Mouse (Mus musculus) midbrain, embryonic 13.5 days (tissue): ENCODE results near the gene Alk. TPM values are rescaled to one million over a fixed set of nuclear protein-coding genes. Genes with fewer than 3 reads are reported as not detected.

Source experiments
- ATAC-seq: fragments of 200-750 bp; cut with Nextera tagmentation; 2 replicates; pipeline ENCODE4 v1.8.0; 2017; ENCODE audit warnings: mild to moderate bottlenecking, moderate TSS enrichment, moderate library complexity
- H3K27ac ChIP-seq: fragments of 300-500 bp; sonication (generic); 2 replicates; pipeline ENCODE4 v1.5.1; 2015; ENCODE audit warnings: inconsistent platforms, mild to moderate bottlenecking, moderate library complexity
- H3K27me3 ChIP-seq: fragments of 300-500 bp; sonication (generic); 2 replicates; pipeline ENCODE4 v1.6.1; 2015; ENCODE audit warnings: mild to moderate bottlenecking, inconsistent platforms
- H3K36me3 ChIP-seq: fragments of 300-500 bp; sonication (generic); 2 replicates; pipeline ENCODE4 v1.6.1; 2015; ENCODE audit warnings: mild to moderate bottlenecking, inconsistent platforms
- H3K4me1 ChIP-seq: fragments of 300-500 bp; sonication (generic); replicated peaks from 2 replicates; pipeline ENCODE4 v1.6.1; 2015; ENCODE audit warnings: inconsistent platforms
- H3K4me2 ChIP-seq: fragments of 300-500 bp; sonication (generic); replicated peaks from 2 replicates; pipeline ENCODE4 v1.6.1; 2015; ENCODE audit warnings: moderate library complexity, mild to moderate bottlenecking, inconsistent platforms
- H3K4me3 ChIP-seq: fragments of 300-500 bp; sonication (generic); replicated peaks from 2 replicates; pipeline ENCODE4 v1.5.1; 2015; ENCODE audit warnings: mild to moderate bottlenecking, inconsistent platforms
- H3K9ac ChIP-seq: fragments of 300-500 bp; sonication (generic); replicated peaks from 2 replicates; pipeline ENCODE4 v1.6.1; 2015; ENCODE audit warnings: mild to moderate bottlenecking, inconsistent platforms
- H3K9me3 ChIP-seq: fragments of 300-500 bp; sonication (generic); 2 replicates; pipeline ENCODE4 v1.6.1; 2016; ENCODE audit warnings: mild to moderate bottlenecking, inconsistent platforms
- WGBS: fragments of 180-500 bp; shearing (Covaris S2); methylation state at CpG from one replicate; pipeline ENCODE4 v1.1.7; 2015; 5-methylcytosine and 5-hydroxymethylcytosine counted together
- polyA plus RNA-seq: library from polyadenylated mRNA; unstranded; fragments of >200 nt; fragmentation: Nextera tagmentation; extraction: Ambion mirVana; gene quantifications from 2 replicates; pipeline ENCODE4 v1.2.1, GENCODE M21; 2015

Alk gene
- polyA plus RNA-seq, 1 experiment from 2014 or later = 2.9 TPM

- Histone ChIP-seq H3K4me3 (no peak overlapping the region), H3K9ac (no peak overlapping the region), H3K9me3 (no peaks in the 10 kb centered on the region), H3K36me3 (no peaks in the 10 kb centered on the region), H3K27me3 (no peaks in the 10 kb centered on the region), H3K27ac (no peak overlapping the region), H3K4me2 (no peak overlapping the region), H3K4me1 (no peaks in the 10 kb centered on the region)
- ATAC-seq = no peak
- 81% methylated on average over 9 of the region's 9 CpGs for WGBS
These were observed 25.1 kb downstream of the Alk start for GRCm38 (mm10) chr17:72579321-72579720.

- ATAC-seq = no peak
- Histone ChIP-seq H3K9ac (no peak overlapping the region), H3K27ac (no peak overlapping the region), H3K27me3 (no peaks in the 10 kb centered on the region), H3K4me2 (no peak overlapping the region), H3K4me1 (peaks cover 13% of the 10 kb centered on the region), H3K36me3 (no peaks in the 10 kb centered on the region), H3K9me3 (no peaks in the 10 kb centered on the region), H3K4me3 (no peak overlapping the region)
- WGBS = 67% methylated on average over 2 of the region's 2 CpGs
These were observed 33.0 kb downstream of the Alk start for GRCm38 (mm10) chr17:72571379-72571778.

GRCm38 (mm10) chr17:72569491-72569890 is 34.9 kb downstream of the Alk start:
- H3K9me3 ChIP-seq = no peaks in the 10 kb centered on the region
- no peaks in the 10 kb centered on the region for H3K36me3 ChIP-seq
- peak overlapping the region; percentile 33; the same call in 1 of the 2 replicates for H3K4me2 ChIP-seq
- WGBS = 49% methylated on average over 10 of the region's 10 CpGs
- H3K9ac ChIP-seq = no peak overlapping the region
- H3K27ac ChIP-seq = 0 out of 2 replicates have a peak overlapping the region, but pooled peaks have one; percentile 12
- peak; percentile 63 for ATAC-seq
- no peaks in the 10 kb centered on the region for H3K27me3 ChIP-seq
- H3K4me1 ChIP-seq = peaks cover 13% of the 10 kb centered on the region
- H3K4me3 ChIP-seq = no peak overlapping the region

DNA sequence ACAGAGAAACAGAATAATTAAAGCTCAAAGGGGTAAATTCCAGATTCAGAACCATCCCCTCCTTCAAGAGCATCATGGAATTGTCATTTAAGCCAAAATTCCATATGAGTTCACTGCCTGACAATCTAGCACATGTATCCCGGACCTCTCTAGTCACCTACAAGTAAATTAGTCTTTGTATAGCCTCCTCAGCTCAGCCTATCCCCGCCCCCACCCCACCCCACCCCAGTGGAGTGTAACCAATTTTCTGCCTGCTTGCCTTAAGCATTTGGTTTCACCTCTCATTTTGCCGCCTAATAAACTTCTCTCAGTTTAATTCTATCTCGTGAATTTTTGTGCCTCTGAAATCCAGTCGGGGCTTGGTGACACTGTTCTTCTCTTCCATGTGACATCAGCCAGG is 41.0 kb downstream of the Alk start:
- WGBS = 69% methylated on average over 5 of the region's 5 CpGs
- no peaks in the 10 kb centered on the region for H3K4me1 ChIP-seq
- H3K4me2 ChIP-seq = no peak overlapping the region
- no peak overlapping the region for H3K9ac ChIP-seq
- H3K9me3 ChIP-seq = no peaks in the 10 kb centered on the region
- H3K27ac ChIP-seq = no peak overlapping the region
- ATAC-seq = no peak
- no peaks in the 10 kb centered on the region for H3K36me3 ChIP-seq
- no peaks in the 10 kb centered on the region for H3K27me3 ChIP-seq
- no peak overlapping the region for H3K4me3 ChIP-seq

- Histone ChIP-seq H3K4me3 (no peak overlapping the region), H3K4me2 (no peak overlapping the region), H3K27ac (no peak overlapping the region), H3K9ac (no peak overlapping the region), H3K27me3 (no peaks in the 10 kb centered on the region), H3K9me3 (no peaks in the 10 kb centered on the region), H3K4me1 (0 out of 2 replicates have a peak, but pooled peaks cover 3% of the 10 kb centered on the region), H3K36me3 (no peaks in the 10 kb centered on the region)
- WGBS = 62% methylated on average over 3 of the region's 3 CpGs
- no peak for ATAC-seq
These were observed 43.0 kb downstream of the Alk start for GRCm38 (mm10) chr17:72561471-72561870.

- no peaks in the 10 kb centered on the region for H3K36me3 ChIP-seq
- no peaks in the 10 kb centered on the region for H3K9me3 ChIP-seq
- no peak overlapping the region for H3K4me3 ChIP-seq
- no peak overlapping the region for H3K9ac ChIP-seq
- no peak overlapping the region for H3K4me2 ChIP-seq
- ATAC-seq = no peak
- 0 out of 2 replicates have a peak, but pooled peaks cover 3% of the 10 kb centered on the region for H3K4me1 ChIP-seq
- WGBS = 89% methylated on average over 1 of the region's 1 CpGs
- H3K27ac ChIP-seq = no peak overlapping the region
- no peaks in the 10 kb centered on the region for H3K27me3 ChIP-seq
These were observed 43.7 kb downstream of the Alk start for GRCm38 (mm10) chr17:72560771-72561170.

GRCm38 (mm10) chr17:72557029-72557735 is 47.2 kb downstream of the Alk start:
- Histone ChIP-seq H3K4me3 (no peak overlapping the region), H3K9me3 (no peaks in the 10 kb centered on the region), H3K27ac (no peak overlapping the region), H3K4me2 (no peak overlapping the region), H3K4me1 (0 out of 2 replicates have a peak, but pooled peaks cover 3% of the 10 kb centered on the region), H3K9ac (no peak overlapping the region), H3K36me3 (no peaks in the 10 kb centered on the region), H3K27me3 (no peaks in the 10 kb centered on the region)
- 48% methylated on average over 6 of the region's 6 CpGs for WGBS
- no peak for ATAC-seq

DNA sequence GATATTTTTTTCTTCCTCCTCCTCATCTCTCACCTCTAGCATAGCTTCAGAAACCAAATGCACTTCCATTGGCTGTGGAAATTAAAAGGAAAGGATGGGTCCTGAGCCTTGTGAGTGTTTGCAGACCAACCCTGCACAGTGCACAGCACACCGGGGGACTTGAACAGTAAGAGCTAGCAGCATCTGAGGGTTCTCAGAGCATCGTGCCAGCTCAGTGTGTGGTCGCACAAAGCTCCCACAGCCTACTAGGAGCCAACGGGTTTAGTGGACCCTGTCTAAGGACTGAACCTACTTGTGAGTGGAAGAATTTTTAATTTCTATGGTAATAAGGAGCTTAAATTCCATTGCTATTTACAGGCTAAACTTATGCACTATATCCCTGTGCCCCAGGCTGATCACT is 58.2 kb downstream of the Alk start:
- H3K27me3 ChIP-seq = no peaks in the 10 kb centered on the region
- 68% methylated on average over 4 of the region's 4 CpGs for WGBS
- H3K36me3 ChIP-seq = no peaks in the 10 kb centered on the region
- peak; percentile 50; the same call in 1 of the 2 replicates for ATAC-seq
- H3K4me3 ChIP-seq = no peak overlapping the region
- H3K4me1 ChIP-seq = no peaks in the 10 kb centered on the region
- H3K4me2 ChIP-seq = no peak overlapping the region
- no peaks in the 10 kb centered on the region for H3K9me3 ChIP-seq
- no peak overlapping the region for H3K27ac ChIP-seq
- no peak overlapping the region for H3K9ac ChIP-seq

DNA sequence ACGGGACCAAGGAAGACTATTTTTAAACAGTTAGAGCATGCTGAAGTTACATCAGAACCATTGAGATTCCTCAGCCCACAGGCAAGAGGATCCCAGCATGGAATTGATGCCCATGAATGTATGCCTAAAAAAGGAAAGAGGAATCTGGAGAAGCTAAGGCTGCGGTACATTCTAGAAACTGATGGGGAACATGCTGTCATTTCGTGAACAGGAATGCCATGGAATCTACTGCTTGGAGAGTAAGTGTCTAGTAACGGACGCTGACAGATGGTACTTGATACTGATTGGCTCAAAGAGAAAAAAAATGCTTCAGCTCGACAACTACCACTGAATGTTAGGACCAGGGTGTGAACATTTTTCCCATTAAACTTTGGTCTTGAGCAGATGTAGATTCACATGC is 69.1 kb downstream of the Alk start:
- 92% methylated on average over 6 of the region's 6 CpGs for WGBS
- no peak overlapping the region for H3K4me3 ChIP-seq
- H3K4me1 ChIP-seq = no peaks in the 10 kb centered on the region
- H3K27me3 ChIP-seq = no peaks in the 10 kb centered on the region
- H3K9me3 ChIP-seq = no peaks in the 10 kb centered on the region; the same call in 1 of the 2 replicates
- no peak overlapping the region for H3K4me2 ChIP-seq
- H3K9ac ChIP-seq = no peak overlapping the region
- no peak overlapping the region for H3K27ac ChIP-seq
- no peak for ATAC-seq
- H3K36me3 ChIP-seq = no peaks in the 10 kb centered on the region

GRCm38 (mm10) chr17:72532266-72532665 is 72.2 kb downstream of the Alk start:
- Histone ChIP-seq H3K27ac (no peak overlapping the region), H3K4me2 (no peak overlapping the region), H3K4me3 (no peak overlapping the region), H3K27me3 (no peaks in the 10 kb centered on the region), H3K9ac (no peak overlapping the region), H3K4me1 (no peaks in the 10 kb centered on the region), H3K36me3 (no peaks in the 10 kb centered on the region), H3K9me3 (no peaks in the 10 kb centered on the region)
- ATAC-seq = no peak
- WGBS = 86% methylated on average over 6 of the region's 6 CpGs

GRCm38 (mm10) chr17:72528481-72528880 is 75.9 kb downstream of the Alk start:
- no peak overlapping the region for H3K9ac ChIP-seq
- no peaks in the 10 kb centered on the region for H3K27me3 ChIP-seq
- no peak overlapping the region for H3K27ac ChIP-seq
- H3K36me3 ChIP-seq = no peaks in the 10 kb centered on the region
- no peaks in the 10 kb centered on the region for H3K4me1 ChIP-seq
- ATAC-seq = no peak
- no peaks in the 10 kb centered on the region for H3K9me3 ChIP-seq
- no peak overlapping the region for H3K4me2 ChIP-seq
- no peak overlapping the region for H3K4me3 ChIP-seq
- 95% methylated on average over 8 of the region's 8 CpGs for WGBS

DNA sequence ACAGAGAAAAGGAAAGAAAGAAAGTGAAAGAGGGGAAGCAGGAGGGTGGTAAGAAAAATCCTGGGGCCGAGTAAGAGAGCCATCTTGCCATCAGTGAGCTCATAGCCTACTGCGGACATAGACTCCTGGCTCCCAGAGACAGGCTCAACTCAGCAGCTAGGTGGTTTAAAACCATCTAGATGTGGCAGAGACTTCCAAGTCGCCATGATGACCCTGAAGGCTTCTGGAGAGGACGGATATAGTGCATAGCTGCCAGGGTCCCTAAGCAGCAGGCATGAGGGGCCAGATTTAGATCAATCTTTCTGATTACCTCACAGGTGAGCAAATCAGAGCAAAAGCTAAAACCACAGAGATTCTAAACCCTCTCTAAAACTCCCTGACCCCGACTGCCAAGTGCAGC is 76.9 kb downstream of the Alk start:
- 85% methylated on average over 5 of the region's 5 CpGs for WGBS
- H3K4me1 ChIP-seq = no peaks in the 10 kb centered on the region
- no peak for ATAC-seq
- H3K4me3 ChIP-seq = no peak overlapping the region
- H3K9me3 ChIP-seq = no peaks in the 10 kb centered on the region
- H3K27ac ChIP-seq = no peak overlapping the region
- no peak overlapping the region for H3K9ac ChIP-seq
- H3K27me3 ChIP-seq = peaks cover 3% of the 10 kb centered on the region; the same call in 1 of the 2 replicates
- H3K36me3 ChIP-seq = no peaks in the 10 kb centered on the region
- no peak overlapping the region for H3K4me2 ChIP-seq

DNA sequence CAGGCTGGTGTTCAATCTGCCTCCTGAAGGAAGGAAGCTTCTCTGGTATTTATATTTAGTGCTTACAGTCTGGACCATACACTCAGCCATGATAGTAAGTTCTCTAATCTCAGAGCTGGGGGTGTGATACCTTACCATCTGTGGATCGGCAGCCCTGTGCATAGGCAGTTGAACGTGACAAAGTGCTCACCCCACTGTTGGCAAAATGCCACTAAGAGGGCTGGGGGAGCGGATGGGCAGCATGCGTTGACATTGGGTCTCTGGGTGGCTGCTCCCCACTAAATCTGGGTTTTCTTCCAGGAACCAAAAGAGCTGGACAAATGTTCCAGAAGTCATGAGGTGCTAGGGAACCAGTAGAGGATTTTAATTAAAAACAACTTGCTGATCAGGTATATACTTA is 78.1 kb downstream of the Alk start:
- Histone ChIP-seq H3K4me2 (no peak overlapping the region), H3K9ac (no peak overlapping the region), H3K4me3 (no peak overlapping the region), H3K4me1 (no peaks in the 10 kb centered on the region), H3K27me3 (peaks cover 3% of the 10 kb centered on the region; the same call in 1 of the 2 replicates), H3K27ac (no peak overlapping the region), H3K9me3 (no peaks in the 10 kb centered on the region), H3K36me3 (no peaks in the 10 kb centered on the region)
- no peak for ATAC-seq
- 92% methylated on average over 4 of the region's 4 CpGs for WGBS
